In genomic region chr9:27285719-27286249, GRCm38 (mm10) we compare ENCODE assay signal across 17 mouse cellular contexts. TPM values are rescaled to one million over a fixed set of nuclear protein-coding genes. Genes with fewer than 3 reads are reported as not detected.
"Had no signal": no experiment of that assay in that cellular context is flagged by ENCODE, and none has a peak within 500 bp of the region (broad histone marks: within the 10 kb centered on the region; RNA-seq: fewer than 3 reads in every experiment).

No protein-coding gene starts in this region.

- H3K4me1 ChIP-seq: liver, embryonic 13.5 days; liver, embryonic 15.5 days; megakaryocyte, embryonic 14.5 days; stomach, embryonic 15.5 days had no signal

- H3K9me3 ChIP-seq: liver, embryonic 13.5 days; liver, embryonic 15.5 days; lung, embryonic 15.5 days; megakaryocyte, embryonic 14.5 days; midbrain, embryonic 12.5 days; midbrain, embryonic 15.5 days; neural tube, embryonic 12.5 days; stomach, embryonic 15.5 days had no signal

- DNase-seq: liver, embryonic 13.5 days; liver, postnatal 0 days; lung, adult 2 months; lung, postnatal 14 days; lung, postnatal 36 days; thymus, adult 2 months; thymus, postnatal 25 days; thymus, postnatal 4 days had no signal

- H3K4me3 ChIP-seq: liver, embryonic 13.5 days; liver, embryonic 15.5 days; lung, embryonic 15.5 days; megakaryocyte, embryonic 14.5 days; midbrain, embryonic 12.5 days; midbrain, embryonic 15.5 days; neural tube, embryonic 12.5 days; stomach, embryonic 15.5 days had no signal

- H3K9ac ChIP-seq: liver, embryonic 13.5 days; liver, embryonic 15.5 days; liver, postnatal 0 days; lung, embryonic 15.5 days; midbrain, embryonic 12.5 days; midbrain, embryonic 15.5 days; neural tube, embryonic 12.5 days; stomach, embryonic 15.5 days had no signal

- H3K27ac ChIP-seq: liver, embryonic 13.5 days; liver, embryonic 15.5 days; lung, embryonic 15.5 days; macrophage; midbrain, embryonic 12.5 days; midbrain, embryonic 15.5 days; neural tube, embryonic 12.5 days; stomach, embryonic 15.5 days; stomach, postnatal 0 days had no signal

- H3K27me3 ChIP-seq: liver, embryonic 13.5 days; liver, embryonic 15.5 days; lung, embryonic 15.5 days; midbrain, embryonic 15.5 days; stomach, embryonic 15.5 days had no signal

- H3K36me3 ChIP-seq: liver, embryonic 13.5 days; liver, embryonic 15.5 days; lung, embryonic 15.5 days; midbrain, embryonic 12.5 days; midbrain, embryonic 15.5 days; neural tube, embryonic 12.5 days; stomach, embryonic 15.5 days had no signal

- H3K4me2 ChIP-seq: liver, embryonic 13.5 days; liver, embryonic 15.5 days; lung, embryonic 15.5 days; midbrain, embryonic 12.5 days; midbrain, embryonic 15.5 days; neural tube, embryonic 12.5 days; stomach, embryonic 15.5 days had no signal

RNA-seq across cellular contexts. Expression of gene Igsf9b, which starts 13.2 kb away (rescaled TPM):
- polyA plus RNA-seq: macrophage had no signal
